Mouse (Mus musculus) left cerebral cortex, adult 11 months (tissue): Measurements from ENCODE around the gene Fam172a.

Experiments
- DNase-seq: peaks from one replicate; pipeline ENCODE4 v3.0.0; 2022; ENCODE audit warnings: low spot score

The Fam172a gene

GRCm38 (mm10) chr13:77976248-77976647 lies 274.4 kb downstream of the Fam172a start:
- no peak for DNase-seq

GRCm38 (mm10) chr13:77977121-77977520 lies 275.3 kb downstream of the Fam172a start:
- no peak for DNase-seq

DNA sequence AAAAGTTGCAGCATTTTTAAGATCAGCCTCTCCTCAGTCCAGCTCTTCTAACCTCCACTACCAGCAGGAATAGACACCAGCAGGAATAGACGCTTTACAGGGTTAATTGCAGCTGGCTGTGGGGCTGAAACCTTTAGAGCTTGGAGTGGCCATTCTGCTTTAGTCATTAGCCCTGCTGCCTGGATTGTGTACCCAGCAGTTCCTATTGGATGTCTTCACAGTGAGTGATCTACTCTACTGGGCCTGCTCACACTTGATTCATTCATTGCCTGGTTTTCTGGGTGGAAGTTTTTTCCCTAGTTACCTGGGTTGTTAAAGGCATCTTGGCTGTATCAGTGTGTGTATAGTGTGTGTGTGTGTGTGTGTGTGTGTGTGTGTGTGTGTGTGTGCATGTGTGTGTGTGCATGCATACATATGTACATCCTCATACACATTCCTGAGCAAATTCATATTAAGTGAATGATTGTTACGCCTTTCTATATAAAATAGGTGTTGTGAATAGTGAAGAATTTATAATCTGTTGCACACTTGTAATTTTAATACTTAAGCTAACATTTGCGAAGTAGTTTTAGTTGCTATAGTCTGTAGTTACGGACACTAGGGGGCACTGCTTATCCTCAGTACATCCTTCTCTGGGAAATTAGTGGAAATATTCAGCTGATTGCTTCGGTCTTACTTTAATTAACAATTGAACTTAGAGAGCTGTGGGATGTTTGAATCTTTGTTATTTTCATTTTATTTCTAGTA lies 280.4 kb downstream of the Fam172a start:
- DNase-seq, result peak; percentile 43

DNA sequence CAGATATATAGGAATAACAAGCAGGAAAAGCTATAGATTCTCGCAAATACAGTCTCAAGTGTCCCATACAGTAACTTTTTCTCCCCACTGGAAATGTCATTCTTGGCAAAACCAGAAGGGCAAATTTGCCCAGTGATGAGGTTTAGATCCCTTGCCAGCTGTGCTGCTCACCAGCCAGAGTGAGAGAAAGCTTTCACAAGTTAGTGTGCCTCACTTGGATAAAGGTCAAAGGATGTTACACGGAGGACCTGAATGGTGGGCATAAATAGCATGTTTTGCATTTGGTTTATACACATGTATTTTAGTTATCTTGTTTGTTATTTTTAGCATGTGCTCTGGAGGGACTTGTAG lies 281.0 kb downstream of the Fam172a start:
- no peak for DNase-seq

DNA sequence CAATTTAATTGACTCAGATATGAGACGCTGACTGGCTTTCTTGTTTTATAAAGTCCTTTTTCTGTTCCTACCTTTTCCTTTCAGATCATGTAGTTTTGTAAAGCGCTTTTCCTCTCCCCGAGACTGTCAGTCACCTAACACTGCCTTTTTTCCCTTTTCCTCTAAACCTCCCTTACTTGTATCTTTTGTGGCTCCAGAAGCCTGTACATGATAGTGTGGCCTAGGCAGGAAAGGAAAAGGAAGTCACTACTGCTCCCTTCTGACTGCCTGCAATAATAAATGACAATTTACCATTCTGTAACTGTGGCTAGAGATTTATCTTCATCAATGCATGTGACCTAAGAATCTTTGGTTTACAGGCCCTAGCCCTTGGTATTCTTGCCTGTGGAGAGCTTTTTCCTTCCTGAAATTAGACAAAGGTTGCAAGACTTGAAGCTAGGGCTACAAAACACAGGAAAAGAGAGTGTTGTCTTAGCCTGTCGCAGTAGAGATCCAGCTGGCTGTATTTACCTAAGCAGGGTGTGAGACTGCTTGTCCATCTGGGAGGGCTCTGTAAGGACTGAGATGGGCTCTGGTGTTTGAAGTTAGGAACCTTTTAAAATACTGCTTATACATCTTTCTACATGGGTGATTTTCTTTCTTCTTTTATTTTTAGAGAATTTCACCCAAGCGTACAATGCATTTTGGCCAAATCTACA lies 289.5 kb downstream of the Fam172a start:
- DNase-seq, result no peak

DNA sequence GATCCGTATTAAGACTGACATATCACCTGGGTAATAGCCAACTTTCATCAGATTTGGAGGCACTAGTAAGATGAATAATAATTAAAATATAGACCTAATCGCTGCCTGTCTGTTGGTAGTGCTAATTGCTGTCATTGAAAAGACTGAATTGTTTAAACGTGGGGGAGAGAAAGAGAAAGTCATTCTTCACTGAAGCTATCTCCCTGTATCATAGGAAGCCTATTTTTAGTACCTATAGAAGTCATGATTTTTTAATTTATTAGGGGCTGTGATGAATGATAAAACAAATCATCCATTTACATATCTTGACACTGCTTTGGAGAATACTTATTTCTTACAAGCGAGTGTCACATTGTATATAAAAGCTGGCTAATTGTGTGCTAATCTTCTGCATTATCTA lies 302.8 kb downstream of the Fam172a start:
- DNase-seq, result no peak

DNA sequence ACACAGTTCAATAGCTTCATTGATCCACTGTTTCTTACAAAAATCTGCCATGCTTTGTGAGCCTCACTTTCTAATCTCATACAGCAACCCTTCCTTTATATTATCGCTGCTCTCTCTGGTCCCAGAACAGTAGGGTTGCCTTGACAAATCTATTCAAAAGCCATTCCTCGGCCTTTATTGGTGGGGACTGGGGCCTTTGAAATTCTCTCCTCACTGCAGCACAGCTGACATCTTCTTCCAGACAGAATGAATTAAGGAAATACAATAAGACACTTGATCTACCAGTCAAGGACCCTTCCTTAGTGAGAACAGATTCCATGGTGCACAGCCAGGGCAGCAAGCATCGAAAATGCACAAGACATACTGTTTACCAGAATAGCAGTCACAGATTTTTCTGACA lies 303.5 kb downstream of the Fam172a start:
- DNase-seq, result no peak

- no peak for DNase-seq
These were observed 308.3 kb downstream of the Fam172a start for GRCm38 (mm10) chr13:78010176-78010575.

- DNase-seq, result no peak
These were observed 323.0 kb downstream of the Fam172a start, which contains the start of gene Pou5f2 for GRCm38 (mm10) chr13:78024683-78025294. Gene Pou5f2 (plus strand): TSS chr13:78024902.

DNA sequence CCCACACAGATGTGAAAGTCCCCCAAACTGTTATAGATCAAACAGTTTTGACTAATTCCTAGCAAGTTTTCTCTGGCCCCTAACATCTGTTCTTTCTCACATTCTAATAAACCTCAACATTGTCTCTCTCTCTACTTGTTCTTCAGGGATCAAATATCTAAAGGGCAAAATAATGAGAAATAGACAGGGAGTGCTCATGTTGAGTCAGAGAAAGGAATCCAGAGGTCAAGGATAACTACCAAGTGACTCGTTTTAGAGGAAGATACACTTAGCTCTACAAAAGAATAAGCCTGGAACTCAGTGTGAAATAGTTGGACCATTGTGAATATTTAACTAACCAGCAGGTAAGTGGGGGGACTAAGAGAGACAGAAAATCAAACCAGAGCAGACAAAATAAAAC lies 331.0 kb downstream of the Fam172a start:
- DNase-seq, result no peak

DNA sequence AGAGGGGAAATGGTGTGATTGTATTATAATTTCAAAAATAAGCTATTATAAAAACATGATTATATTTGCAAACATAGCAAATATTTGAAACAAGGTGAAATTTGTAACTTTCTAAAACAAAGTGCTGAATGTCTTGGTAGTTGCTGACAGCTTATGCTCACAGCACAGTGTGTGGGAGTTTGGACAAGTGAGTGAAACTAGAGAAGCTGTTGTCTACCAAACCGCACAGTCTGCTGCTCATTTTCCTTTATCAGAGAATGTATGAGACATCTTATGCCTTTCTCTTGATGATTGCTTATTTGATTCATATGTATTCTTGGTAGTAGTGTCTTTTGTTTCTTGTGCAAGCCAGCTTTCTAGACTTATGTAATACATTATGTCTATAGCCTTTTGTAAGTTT lies 335.4 kb downstream of the Fam172a start:
- DNase-seq, result no peak

DNA sequence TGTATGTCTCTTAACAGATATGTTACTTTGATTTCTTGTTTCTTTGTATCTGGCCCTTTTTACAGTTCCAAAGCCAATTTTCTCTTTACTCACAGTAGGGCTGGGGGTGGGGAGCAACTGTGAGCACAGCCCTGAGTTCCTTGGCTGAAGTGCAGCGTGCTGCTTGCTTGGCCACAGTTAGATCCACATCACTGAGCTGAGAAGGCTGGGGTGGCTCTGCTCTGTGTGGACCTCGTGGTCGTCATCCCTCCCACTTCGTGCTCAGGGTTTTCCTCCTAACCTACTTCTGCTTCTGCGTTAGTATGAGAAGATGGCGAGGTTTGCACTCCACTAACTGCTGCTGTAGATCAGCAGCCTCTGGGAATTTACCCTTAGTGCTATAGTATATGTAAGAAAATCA lies 341.4 kb downstream of the Fam172a start:
- DNase-seq, result no peak

DNA sequence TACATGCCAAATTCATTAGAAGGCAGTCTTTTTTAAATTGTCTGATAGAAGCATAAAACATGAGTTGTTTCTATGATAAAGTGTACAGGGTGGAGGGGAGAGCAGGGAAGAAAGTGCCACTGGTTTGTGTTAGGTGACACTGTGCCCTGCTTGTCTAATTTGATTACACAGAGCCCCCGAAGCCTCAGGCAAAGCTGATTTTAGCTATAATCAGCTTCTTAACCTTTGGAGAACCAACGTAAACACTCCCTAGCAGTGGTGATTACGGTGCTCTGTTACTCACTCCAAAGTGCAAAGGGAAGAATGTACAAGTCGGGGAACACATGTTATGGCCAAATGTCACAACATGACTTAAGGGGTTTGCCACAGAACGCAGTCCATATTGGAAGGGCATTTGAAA lies 343.3 kb downstream of the Fam172a start:
- DNase-seq, result no peak

DNA sequence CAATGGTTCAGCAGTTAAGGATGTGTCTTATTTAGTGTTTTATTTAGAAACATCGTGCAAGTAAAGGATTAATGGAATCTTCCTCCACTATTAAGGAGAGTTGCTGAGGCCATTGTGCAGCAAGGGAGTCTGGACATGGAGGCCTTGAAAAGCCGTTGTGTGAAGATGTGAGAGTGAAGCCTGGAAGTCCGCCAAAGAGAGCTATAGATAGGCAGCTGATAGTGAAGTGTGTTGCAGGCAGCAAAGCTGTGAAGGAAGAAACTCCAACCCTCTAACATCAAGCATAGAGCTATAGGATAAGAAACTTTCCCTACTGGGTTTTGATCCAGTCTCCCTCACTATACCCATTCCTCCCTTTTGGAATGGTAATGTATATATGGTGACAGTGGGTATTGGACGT lies 385.9 kb downstream of the Fam172a start:
- DNase-seq, result no peak

DNA sequence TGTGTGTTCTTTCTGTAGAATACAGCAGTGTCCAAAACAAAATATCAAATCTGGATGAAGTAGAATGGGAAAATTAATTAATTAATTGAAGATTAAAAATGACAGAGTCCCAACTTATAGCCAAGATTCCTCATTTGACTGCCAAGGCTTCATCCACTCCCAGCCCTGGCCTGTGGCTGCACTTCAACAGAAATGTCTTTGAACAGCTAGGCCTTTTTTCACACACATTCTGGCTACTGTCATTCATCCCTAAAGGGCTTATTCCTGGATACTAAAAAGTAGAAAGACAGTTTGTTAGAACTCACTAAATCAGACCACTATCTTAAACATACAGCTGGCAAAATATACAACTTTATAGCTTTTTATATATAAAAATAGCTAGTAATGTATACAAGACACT lies 388.9 kb downstream of the Fam172a start:
- no peak for DNase-seq

DNA sequence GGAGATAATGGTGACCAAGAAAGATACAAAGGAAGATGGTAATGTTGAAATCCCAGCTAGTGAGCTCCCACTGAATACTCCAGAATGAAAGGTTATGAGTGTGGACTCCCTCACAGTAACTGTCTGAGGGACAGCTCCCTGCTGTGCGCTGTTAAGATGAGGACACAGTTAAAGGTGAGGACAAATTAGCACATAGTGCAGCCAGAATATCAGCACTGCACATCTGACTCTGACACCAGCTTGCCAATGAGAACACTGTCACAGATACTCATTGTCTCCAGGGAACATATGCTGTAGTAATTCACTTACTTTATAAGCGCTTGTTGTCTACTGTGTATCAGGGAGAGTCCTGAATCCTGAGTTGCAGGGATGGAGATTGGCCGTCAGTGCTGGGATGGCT lies 390.1 kb downstream of the Fam172a start:
- no peak for DNase-seq

DNA sequence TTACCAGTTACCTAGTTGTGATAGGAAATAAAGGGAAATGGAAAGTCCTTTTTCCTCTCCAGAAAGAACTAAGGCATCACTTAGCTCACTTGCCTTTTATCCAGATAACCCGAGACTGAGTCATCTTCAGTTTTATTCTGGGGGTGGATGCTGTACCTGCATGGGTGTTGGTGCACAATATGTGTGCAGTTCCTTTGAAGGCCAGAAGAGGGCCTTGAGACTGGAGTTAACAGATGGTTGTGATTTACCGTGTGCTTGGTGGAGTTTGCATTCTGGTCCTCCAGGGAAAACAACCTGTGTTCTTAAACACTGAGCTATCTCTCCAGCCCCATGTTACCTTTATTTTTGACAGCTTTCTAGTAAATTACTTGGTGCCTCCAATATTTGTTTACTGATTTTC lies 392.5 kb downstream of the Fam172a start:
- DNase-seq, result no peak

DNA sequence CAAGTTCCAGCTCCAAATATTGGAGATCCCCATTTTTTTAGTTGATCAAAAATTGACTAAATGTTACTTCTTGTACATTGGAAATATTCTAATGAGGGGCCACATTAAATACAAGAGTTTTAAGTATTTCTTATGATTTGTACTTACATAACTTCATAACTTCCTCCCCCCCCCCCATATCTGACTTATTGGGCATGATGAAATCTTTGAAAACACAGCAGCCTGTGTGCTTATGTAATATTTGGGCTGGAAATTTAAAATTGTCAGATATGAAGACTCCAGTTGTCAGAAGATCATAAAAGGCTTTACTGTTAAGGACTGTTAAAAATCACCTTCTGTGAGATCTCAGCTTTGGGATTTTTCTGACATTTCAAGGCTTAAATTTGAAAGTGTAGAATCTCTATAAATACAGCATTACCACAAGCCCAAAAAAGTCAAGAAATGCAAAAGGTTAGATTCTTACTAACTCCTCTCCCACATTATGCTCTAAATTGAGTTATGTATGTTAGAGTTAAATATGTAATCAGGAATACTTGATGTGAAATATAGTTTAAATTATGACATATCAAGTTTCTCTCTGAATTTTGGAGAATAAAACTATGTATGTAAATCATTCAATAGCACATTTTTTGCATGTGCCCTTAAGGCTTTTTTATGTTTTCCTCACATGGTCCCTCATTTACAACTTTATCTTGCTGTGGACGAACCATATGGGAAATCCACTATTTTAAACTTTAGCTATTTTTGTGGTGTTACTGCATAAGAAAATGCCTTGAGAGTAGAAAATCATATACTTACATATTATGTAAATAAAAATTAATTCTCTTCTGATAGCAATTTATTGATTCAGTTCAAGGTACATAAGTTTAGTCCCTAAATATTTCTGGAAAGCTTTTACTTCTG lies 393.5 kb downstream of the Fam172a start:
- DNase-seq, result no peak

DNA sequence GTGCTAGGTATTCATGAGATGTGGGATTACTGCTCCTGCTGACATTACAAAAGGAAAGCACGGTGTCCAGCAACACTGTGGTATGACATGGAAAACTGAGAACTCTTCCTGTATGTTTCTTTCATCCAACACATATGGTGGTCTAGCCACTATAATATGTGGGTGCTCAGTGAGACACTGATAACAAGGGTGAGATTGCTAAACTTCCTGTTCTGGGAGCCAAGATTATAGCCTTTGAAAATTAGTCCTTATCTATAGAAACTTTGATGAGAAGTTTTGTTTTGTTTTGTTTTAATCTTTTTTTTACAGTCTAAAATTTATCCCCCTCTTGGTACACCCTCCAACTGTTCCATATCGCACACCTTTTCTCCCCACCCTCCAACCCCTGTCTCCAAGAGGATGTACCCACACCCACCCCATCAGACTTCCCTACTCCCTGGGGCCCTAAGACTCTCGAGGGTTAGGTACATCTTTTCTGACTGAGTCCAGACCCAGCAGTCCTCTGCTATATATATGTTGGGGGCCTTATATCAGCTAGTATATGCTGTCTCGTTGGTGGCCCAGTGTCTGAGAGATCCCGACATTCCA lies 397.1 kb downstream of the Fam172a start:
- no peak for DNase-seq

GRCm38 (mm10) chr13:78099746-78100530 lies 398.1 kb downstream of the Fam172a start:
- peak; percentile 10 for DNase-seq

GRCm38 (mm10) chr13:78100664-78101063 lies 398.8 kb downstream of the Fam172a start:
- DNase-seq, result no peak
